Mouse (Mus musculus) Patski (cell line): Measurements from ENCODE around the gene Eva1b. TPM values are rescaled to one million over a fixed set of nuclear protein-coding genes. Genes with fewer than 3 reads are reported as not detected.

ENCODE experiments used
- ATAC-seq: fragments of 100-300 bp; one replicate; pipeline ENCODE4 v1.8.0; 2021
- CTCF ChIA-PET: fragments of 350-600 bp; sonication (Branson Sonifier 250); formaldehyde crosslinking; loops from one replicate; lab custom pipeline; 2022; ENCODE audit warnings: inconsistent platforms; lab: Charles Lee
- POLR2A ChIA-PET: fragments of 350-600 bp; sonication (Branson Sonifier 250); formaldehyde crosslinking; loops from one replicate; lab custom pipeline; 2022; ENCODE audit warnings: antibody characterized with exemption, inconsistent platforms; lab: Charles Lee
- DNase-seq: peaks from one replicate; pipeline ENCODE4 v3.0.0-alpha.2; 2011; ENCODE audit warnings: low read depth, low spot score
- H3K27me3 ChIP-seq: fragments of 371-371 bp; one replicate; pipeline ENCODE4 v1.5.1; 2021
- CTCF ChIP-seq: fragments of 100-300 bp; IDR thresholded peaks from one replicate; pipeline ENCODE4 v1.5.1; 2021
- in situ Hi-C: fragments of 300-500 bp; cut with MboI; formaldehyde crosslinking; loops from 3 replicates; pipeline ENCODE4 v1.11.1; 2018; ENCODE audit warnings: low pct_unique_long_range_greater_than_20kb, mixed read lengths
- polyA plus RNA-seq: library from polyadenylated mRNA; unstranded; gene quantifications from one replicate; pipeline ENCODE4 v1.2.3, GENCODE M21; 2021

Eva1b gene
- polyA plus RNA-seq, 1 experiment from 2014 or later: 62.2 TPM

- in situ Hi-C loops: no loop called here
- no peak for TF ChIP-seq CTCF
- H3K27me3 ChIP-seq: no peaks in the 10 kb centered on the region
- ChIA-PET POLR2A (interaction anchor here (0.8 kb wide), 1 partner anchor 11 kb away, joined by 4 read pairs; the partner anchor contains the start of gene Sh3d21), CTCF (interaction anchor here (0.9 to 2.5 kb wide), 2 partner anchors 27 to 38 kb away, joined by 3 to 6 read pairs; no protein-coding TSS in a partner anchor)
- no peak for DNase-seq
- ATAC-seq: no peak
These were observed 4.3 kb downstream of the Eva1b start for GRCm38 (mm10) chr4:126151701-126152440.

- TF ChIP-seq CTCF: no peak
- DNase-seq: no peak
- CTCF ChIA-PET: interaction anchor here (2.5 kb wide), 1 partner anchor 39 kb away, joined by 6 read pairs; no protein-coding TSS in a partner anchor
- ATAC-seq: no peak
- no peaks in the 10 kb centered on the region for H3K27me3 ChIP-seq
- POLR2A ChIA-PET: interaction anchor here (0.8 kb wide), 1 partner anchor 10 kb away, joined by 4 read pairs; the partner anchor contains the start of gene Sh3d21
- in situ Hi-C loops: no loop called here
These were observed 5.3 kb downstream of the Eva1b start for GRCm38 (mm10) chr4:126152864-126153263.

GRCm38 (mm10) chr4:126155183-126155582, 7.6 kb downstream of the Eva1b start:
- DNase-seq (no peak), ATAC-seq (no peak)
- H3K27me3 ChIP-seq: no peaks in the 10 kb centered on the region
- in situ Hi-C loops: loop anchor here (5.0 kb wide), 1 partner anchor 68 kb away; no protein-coding TSS in a partner anchor
- no peak for TF ChIP-seq CTCF
- ChIA-PET CTCF (no interaction called here), POLR2A (interaction anchor here (1.1 kb wide), 1 partner anchor 17 kb away, joined by 3 read pairs; no protein-coding TSS in a partner anchor)

GRCm38 (mm10) chr4:126155869-126156268, 8.3 kb downstream of the Eva1b start:
- no peak for TF ChIP-seq CTCF
- ChIA-PET POLR2A (interaction anchor here (1.1 kb wide), 1 partner anchor 18 kb away, joined by 3 read pairs; no protein-coding TSS in a partner anchor), CTCF (no interaction called here)
- DNase-seq (no peak), ATAC-seq (no peak)
- no peaks in the 10 kb centered on the region for H3K27me3 ChIP-seq
- in situ Hi-C loops: loop anchor here (5.0 kb wide), 1 partner anchor 69 kb away; no protein-coding TSS in a partner anchor

DNA sequence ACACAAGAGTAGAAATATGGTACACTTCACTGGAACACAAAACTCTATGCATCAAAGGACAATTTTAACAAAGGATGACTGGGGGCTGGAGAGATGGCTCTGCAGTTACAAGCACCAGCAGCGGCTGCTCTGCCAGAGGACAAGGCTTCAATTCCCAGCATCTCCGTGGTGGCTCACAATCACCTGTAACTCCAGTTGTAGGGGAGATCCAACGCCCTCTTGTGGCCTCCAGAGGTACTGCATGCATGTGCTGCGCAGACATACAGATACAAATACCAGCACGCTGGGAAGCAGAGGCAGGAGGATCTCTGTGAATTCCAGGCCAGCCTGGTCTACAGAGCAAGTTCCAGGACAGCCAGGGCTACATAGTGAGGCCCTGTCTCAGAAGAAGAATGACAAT, 9.1 kb downstream of the Eva1b start:
- ChIA-PET POLR2A (no interaction called here), CTCF (no interaction called here)
- TF ChIP-seq CTCF: no peak
- no peak for DNase-seq
- in situ Hi-C loops: loop anchor here (5.0 kb wide), 1 partner anchor 69 kb away; no protein-coding TSS in a partner anchor
- H3K27me3 ChIP-seq: no peaks in the 10 kb centered on the region
- ATAC-seq: no peak

GRCm38 (mm10) chr4:126157562-126157961, 10.0 kb downstream of the Eva1b start:
- ChIA-PET CTCF (interaction anchor here (0.7 to 1.1 kb wide), 2 partner anchors 26 to 71 kb away, joined by 3 read pairs; no protein-coding TSS in a partner anchor), POLR2A (no interaction called here)
- ATAC-seq (no peak), DNase-seq (no peak)
- no peaks in the 10 kb centered on the region for H3K27me3 ChIP-seq
- in situ Hi-C loops: loop anchor here (5.0 kb wide), 1 partner anchor 70 kb away; no protein-coding TSS in a partner anchor
- TF ChIP-seq CTCF: no peak

DNA sequence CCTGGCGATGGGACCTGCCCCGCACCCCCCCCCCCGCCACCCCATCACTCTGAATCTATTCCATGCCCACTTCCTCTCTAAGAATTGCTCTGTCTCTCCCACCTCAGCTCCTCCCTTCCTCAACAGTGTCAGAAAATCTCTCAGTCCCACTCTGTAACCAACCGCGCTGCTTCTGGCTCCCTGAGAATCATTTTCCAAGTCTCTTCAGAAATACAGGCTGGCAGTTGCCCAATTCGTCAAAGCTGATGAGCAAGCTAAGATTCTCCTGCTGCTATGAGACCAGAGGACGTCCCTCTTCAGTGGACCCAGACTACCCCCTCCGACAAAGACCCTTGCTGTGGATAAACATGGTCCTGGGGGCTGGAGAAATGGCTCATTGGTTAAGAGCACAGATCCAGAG, 11.9 kb downstream of the Eva1b start:
- no peak for ATAC-seq
- H3K27me3 ChIP-seq: no peaks in the 10 kb centered on the region
- no peak for TF ChIP-seq CTCF

GRCm38 (mm10) chr4:126160981-126161380, 13.4 kb downstream of the Eva1b start:
- ChIA-PET CTCF (no interaction called here), POLR2A (interaction anchor here (1.4 to 1.6 kb wide), 2 partner anchors 8 to 15 kb away, joined by 3 to 6 read pairs; no protein-coding TSS in a partner anchor)
- ATAC-seq (no peak), DNase-seq (no peak)
- no peak for TF ChIP-seq CTCF
- no peaks in the 10 kb centered on the region for H3K27me3 ChIP-seq
- in situ Hi-C loops: no loop called here

More for the DNA sequence above, 11.9 kb downstream of the Eva1b start:
- ChIA-PET POLR2A (interaction anchor here (1.4 to 1.6 kb wide), 2 partner anchors 10 to 17 kb away, joined by 3 to 6 read pairs; no protein-coding TSS in a partner anchor), CTCF (interaction anchor here (1.0 to 1.1 kb wide), 2 partner anchors 11 to 14 kb away, joined by 4 to 5 read pairs; no protein-coding TSS in a partner anchor)
- in situ Hi-C loops: loop anchor here (5.0 kb wide), 1 partner anchor 72 kb away; no protein-coding TSS in a partner anchor
- DNase-seq: no peak

DNA sequence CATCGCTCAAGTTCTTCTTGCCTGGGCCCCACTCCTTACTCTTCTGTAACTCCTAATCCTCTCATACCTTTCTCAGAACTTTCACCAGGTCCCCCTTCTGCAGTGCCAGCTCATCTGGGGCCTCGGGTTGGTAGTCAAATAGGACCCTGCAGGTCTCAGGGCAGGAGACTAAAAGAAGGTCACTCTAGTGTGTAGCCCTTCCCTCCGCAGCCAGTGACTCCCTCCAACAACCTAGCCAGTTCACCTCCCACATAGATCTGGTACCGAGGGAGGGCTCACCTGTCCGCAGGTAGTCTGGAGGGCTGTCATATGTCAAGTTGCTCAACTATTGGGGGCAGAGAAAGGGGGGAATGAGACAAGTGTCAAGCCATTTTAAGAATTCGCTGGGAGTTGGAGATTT, 13.9 kb downstream of the Eva1b start:
- no peaks in the 10 kb centered on the region for H3K27me3 ChIP-seq
- DNase-seq (no peak), ATAC-seq (no peak)
- POLR2A ChIA-PET: no interaction called here
- CTCF ChIA-PET: interaction anchor here (1.4 kb wide), 1 partner anchor 20 kb away, joined by 4 read pairs; no protein-coding TSS in a partner anchor
- TF ChIP-seq CTCF: no peak
- in situ Hi-C loops: no loop called here

GRCm38 (mm10) chr4:126161986-126162385, 14.4 kb downstream of the Eva1b start:
- ChIA-PET POLR2A (no interaction called here), CTCF (interaction anchor here (1.4 kb wide), 1 partner anchor 19 kb away, joined by 4 read pairs; no protein-coding TSS in a partner anchor)
- TF ChIP-seq CTCF: no peak
- ATAC-seq (no peak), DNase-seq (no peak)
- in situ Hi-C loops: no loop called here
- no peaks in the 10 kb centered on the region for H3K27me3 ChIP-seq
